Mouse (Mus musculus) ES-Bruce4 (cell line): ENCODE measurements around the gene Ajap1. TPM values are rescaled to one million over a fixed set of nuclear protein-coding genes. Genes with fewer than 3 reads are reported as not detected.

Experiments used
- H3K27ac ChIP-seq: 2 replicates; pipeline ENCODE4 v1.5.1; 2012; ENCODE audit warnings: low read length, inconsistent platforms; ENCODE audit not compliant: insufficient read depth
- H3K27me3 ChIP-seq: 2 replicates; pipeline ENCODE4 v1.6.1; 2012; ENCODE audit warnings: mild to moderate bottlenecking, low read length, inconsistent platforms; ENCODE audit not compliant: control insufficient read depth, poor library complexity, insufficient read depth, severe bottlenecking
- H3K36me3 ChIP-seq: 2 replicates; pipeline ENCODE4 v1.6.1; 2012; ENCODE audit warnings: inconsistent platforms, mild to moderate bottlenecking, low read length, moderate library complexity; ENCODE audit not compliant: control insufficient read depth, poor library complexity, insufficient read depth, severe bottlenecking
- H3K4me1 ChIP-seq: one replicate; pipeline ENCODE4 v1.8.1; 2011; ENCODE audit warnings: low read length; ENCODE audit not compliant: control insufficient read depth, insufficient read depth
- H3K4me3 ChIP-seq: 2 replicates; pipeline ENCODE4 v1.5.1; 2011; ENCODE audit warnings: low read depth, mild to moderate bottlenecking, low read length
- H3K9ac ChIP-seq: 2 replicates; pipeline ENCODE4 v1.6.1; 2012; ENCODE audit warnings: low read depth, mild to moderate bottlenecking, inconsistent platforms; ENCODE audit not compliant: poor library complexity, severe bottlenecking
- H3K9me3 ChIP-seq: replicated peaks from 2 replicates; pipeline ENCODE4 v1.6.1; 2012; ENCODE audit warnings: mild to moderate bottlenecking, low read length, inconsistent platforms; ENCODE audit not compliant: control insufficient read depth, poor library complexity, insufficient read depth, severe bottlenecking
- CTCF ChIP-seq: IDR thresholded peaks from one replicate; pipeline ENCODE4 v1.8.1; 2011; ENCODE audit warnings: low read depth, low read length
- EP300 ChIP-seq: IDR thresholded peaks from 2 replicates; pipeline ENCODE4 v1.6.1; 2011; ENCODE audit warnings: low read depth, low read length; ENCODE audit not compliant: insufficient read depth
- POLR2A ChIP-seq: IDR thresholded peaks from one replicate; pipeline ENCODE4 v1.8.1; 2011; ENCODE audit warnings: low read length; ENCODE audit not compliant: insufficient read depth
- polyA plus RNA-seq: library from polyadenylated mRNA; stranded (reverse); fragments of >200 nt; gene quantifications from 2 replicates; pipeline ENCODE4 v1.2.4, GENCODE M21; 2011; ENCODE audit warnings: low read depth; ENCODE audit not compliant: missing spikeins, insufficient read depth, insufficient read length

Gene Ajap1
- polyA plus RNA-seq, 1 experiment = not detected

GRCm38 (mm10) chr4:153368620-153369159, 113.9 kb downstream of the Ajap1 start:
- Histone ChIP-seq H3K4me3 (no peak overlapping the region), H3K27me3 (no peaks in the 10 kb centered on the region), H3K9ac (no peak overlapping the region), H3K27ac (no peak overlapping the region), H3K36me3 (no peaks in the 10 kb centered on the region), H3K4me1 (no peaks in the 10 kb centered on the region), H3K9me3 (no peaks in the 10 kb centered on the region)
- TF ChIP-seq POLR2A = no peak
- TF ChIP-seq EP300 = no peak
- TF ChIP-seq CTCF = no peak

- Histone ChIP-seq H3K27me3 (no peaks in the 10 kb centered on the region), H3K4me3 (no peak overlapping the region), H3K27ac (no peak overlapping the region), H3K36me3 (no peaks in the 10 kb centered on the region), H3K9ac (no peak overlapping the region), H3K9me3 (no peaks in the 10 kb centered on the region), H3K4me1 (no peaks in the 10 kb centered on the region)
- TF ChIP-seq CTCF (no peak), POLR2A (no peak), EP300 (no peak)
Observed at GRCm38 (mm10) chr4:153360868-153361545, 121.6 kb downstream of the Ajap1 start.

- Histone ChIP-seq H3K27me3 (no peaks in the 10 kb centered on the region), H3K9ac (no peak overlapping the region), H3K9me3 (no peaks in the 10 kb centered on the region), H3K4me1 (no peaks in the 10 kb centered on the region), H3K36me3 (no peaks in the 10 kb centered on the region), H3K4me3 (no peak overlapping the region), H3K27ac (no peak overlapping the region)
- TF ChIP-seq CTCF (no peak), EP300 (no peak), POLR2A (no peak)
Observed at GRCm38 (mm10) chr4:153358243-153358550, 124.4 kb downstream of the Ajap1 start.

GRCm38 (mm10) chr4:153357539-153358242, 124.9 kb downstream of the Ajap1 start:
- Histone ChIP-seq H3K4me3 (no peak overlapping the region), H3K27me3 (no peaks in the 10 kb centered on the region), H3K9ac (no peak overlapping the region), H3K36me3 (no peaks in the 10 kb centered on the region), H3K27ac (no peak overlapping the region), H3K9me3 (no peaks in the 10 kb centered on the region), H3K4me1 (no peaks in the 10 kb centered on the region)
- no peak for TF ChIP-seq EP300
- TF ChIP-seq CTCF = no peak
- no peak for TF ChIP-seq POLR2A

GRCm38 (mm10) chr4:153356236-153356635, 126.4 kb downstream of the Ajap1 start:
- Histone ChIP-seq H3K9me3 (no peaks in the 10 kb centered on the region), H3K27me3 (no peaks in the 10 kb centered on the region), H3K4me3 (no peak overlapping the region), H3K36me3 (no peaks in the 10 kb centered on the region), H3K4me1 (no peaks in the 10 kb centered on the region), H3K9ac (no peak overlapping the region), H3K27ac (no peak overlapping the region)
- TF ChIP-seq EP300 (no peak), POLR2A (no peak), CTCF (no peak)

- Histone ChIP-seq H3K9ac (no peak overlapping the region), H3K9me3 (no peaks in the 10 kb centered on the region; the same call in 1 of the 2 replicates), H3K4me3 (no peak overlapping the region), H3K27ac (no peak overlapping the region), H3K27me3 (no peaks in the 10 kb centered on the region), H3K4me1 (no peaks in the 10 kb centered on the region), H3K36me3 (no peaks in the 10 kb centered on the region)
- TF ChIP-seq CTCF = peak; percentile 18
- no peak for TF ChIP-seq EP300
Observed at GRCm38 (mm10) chr4:153344999-153345398, 137.6 kb downstream of the Ajap1 start.
